Mouse (Mus musculus): ENCODE measurements around the gene Slc2a4. TPM values are rescaled to one million over a fixed set of nuclear protein-coding genes. Genes with fewer than 3 reads are reported as not detected.

The Slc2a4 gene
- polyA plus RNA-seq, 1 experiment from 2014 or later, result 3.1 TPM

GRCm38 (mm10) chr11:69895291-69895690, 52.7 kb downstream of the Slc2a4 start, which contains the start of gene Acap1:
Gene Acap1 (minus strand): TSS chr11:69895539.
- no peak for ATAC-seq
- Histone ChIP-seq H3K9ac (ENCODE audit: low read depth, low read length) (no peak within 1 kb of the TSS), H3K4me2 (ENCODE audit: low read length) (no peak within 1 kb of the TSS), H3K4me1 (ENCODE audit: control insufficient read depth, insufficient read depth, low read length) (peaks cover 11% of the 10 kb centered on the region), H3K36me3 (ENCODE audit: control insufficient read depth, insufficient read depth, low read length) (no peaks in the 10 kb centered on the region), H3K27me3 (ENCODE audit: control insufficient read depth, insufficient read depth, low read depth, low read length) (no peaks in the 10 kb centered on the region), H3K4me3 (ENCODE audit: low read depth, low read length) (no peak within 1 kb of the TSS), H3K27ac (ENCODE audit: low read length) (no peak within 1 kb of the TSS), H3K9me3 (replicated peaks; ENCODE audit: control insufficient read depth, low read length, poor library complexity, severe bottlenecking) (no peaks in the 10 kb centered on the region)
- 78% methylated on average over 4 of the region's 4 CpGs for WGBS

DNA sequence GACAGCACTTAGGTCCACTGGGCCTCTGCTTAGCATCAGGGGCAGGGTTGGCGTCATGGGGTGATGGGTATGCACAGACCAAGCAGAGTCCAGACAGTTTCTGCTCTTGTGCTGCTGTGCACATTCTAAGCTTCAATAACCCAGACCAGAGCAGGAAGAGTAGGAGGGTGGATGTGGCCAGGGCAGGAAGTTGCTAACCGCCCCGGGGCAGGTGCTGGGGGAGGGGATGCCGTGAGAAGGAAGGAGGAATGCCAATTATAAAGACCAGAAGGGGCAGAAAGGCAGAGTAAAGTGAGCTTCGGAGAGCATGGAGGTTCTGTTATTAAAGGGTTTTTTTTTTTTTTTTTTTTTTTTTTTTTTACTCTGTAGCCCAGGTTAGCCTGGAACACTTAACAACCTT, 53.3 kb downstream of the Slc2a4 start:
- WGBS, result 80% methylated on average over 5 of the region's 5 CpGs
- Histone ChIP-seq H3K4me1 (ENCODE audit: control insufficient read depth, insufficient read depth, low read length) (peaks cover 8% of the 10 kb centered on the region), H3K27ac (ENCODE audit: low read length) (no peak overlapping the region), H3K36me3 (ENCODE audit: control insufficient read depth, insufficient read depth, low read length) (no peaks in the 10 kb centered on the region), H3K9ac (ENCODE audit: low read depth, low read length) (no peak overlapping the region), H3K9me3 (replicated peaks; ENCODE audit: control insufficient read depth, low read length, poor library complexity, severe bottlenecking) (no peaks in the 10 kb centered on the region), H3K4me2 (ENCODE audit: low read length) (no peak overlapping the region), H3K4me3 (ENCODE audit: low read depth, low read length) (no peak overlapping the region), H3K27me3 (ENCODE audit: control insufficient read depth, insufficient read depth, low read depth, low read length) (no peaks in the 10 kb centered on the region)
- ATAC-seq, result no peak

Small RNA genes within 50 kb of the gene (microRNA-seq; reads per million reads assigned to microRNA genes)
- gene Gm44349, result not detected

Other genes with a start within 250 kb of the Slc2a4 start
- 13.0 and 15.5 TPM in 2 replicates for gene Polr2a, start 189.6 kb downstream of the Slc2a4 start, polyA plus RNA-seq (2015; fragmentation: Nextera tagmentation; extraction: Ambion mirVana)
- gene Slc35g3, start 186.2 kb downstream of the Slc2a4 start, polyA plus RNA-seq (2015; fragmentation: Nextera tagmentation; extraction: Ambion mirVana), result 0.21 and 0.22 TPM in 2 replicates
- 4.2 and 5.2 TPM in 2 replicates for gene Zbtb4, start 182.3 kb downstream of the Slc2a4 start, polyA plus RNA-seq (2015; fragmentation: Nextera tagmentation; extraction: Ambion mirVana)
- gene Chrnb1, start 152.2 kb downstream of the Slc2a4 start, polyA plus RNA-seq (2015; fragmentation: Nextera tagmentation; extraction: Ambion mirVana), result 1.4 and 1.6 TPM in 2 replicates
- gene Fgf11, start 146.3 kb downstream of the Slc2a4 start, polyA plus RNA-seq (2015; fragmentation: Nextera tagmentation; extraction: Ambion mirVana), result 4.1 and 4.5 TPM in 2 replicates
- 0.54 and 0.56 TPM in 2 replicates for gene Tmem102, start 142.6 kb downstream of the Slc2a4 start, polyA plus RNA-seq (2015; fragmentation: Nextera tagmentation; extraction: Ambion mirVana)
- gene Gm39566, start 132.9 kb downstream of the Slc2a4 start, polyA plus RNA-seq (2015; fragmentation: Nextera tagmentation; extraction: Ambion mirVana), result not detected in 2 replicates
- gene Spem2, start 129.7 kb downstream of the Slc2a4 start, polyA plus RNA-seq (2015; fragmentation: Nextera tagmentation; extraction: Ambion mirVana), result not detected in 2 replicates
- gene Spem1, start 126.0 kb downstream of the Slc2a4 start, polyA plus RNA-seq (2015; fragmentation: Nextera tagmentation; extraction: Ambion mirVana), result 0.24 and 0.68 TPM in 2 replicates
- gene Nlgn2, start 110.4 kb downstream of the Slc2a4 start, polyA plus RNA-seq (2015; fragmentation: Nextera tagmentation; extraction: Ambion mirVana), result 20.6 and 21.5 TPM in 2 replicates
- 271 and 312 TPM in 2 replicates for gene Tmem256, start 109.7 kb downstream of the Slc2a4 start, polyA plus RNA-seq (2015; fragmentation: Nextera tagmentation; extraction: Ambion mirVana)
- 46.3 and 48.1 TPM in 2 replicates for gene Plscr3, start 101.8 kb downstream of the Slc2a4 start, polyA plus RNA-seq (2015; fragmentation: Nextera tagmentation; extraction: Ambion mirVana)
- gene Tnk1, start 89.5 kb downstream of the Slc2a4 start, polyA plus RNA-seq (2015; fragmentation: Nextera tagmentation; extraction: Ambion mirVana), result 0.11 and 0.35 TPM in 2 replicates
- gene Tmem95, start 70.2 kb downstream of the Slc2a4 start, polyA plus RNA-seq (2015; fragmentation: Nextera tagmentation; extraction: Ambion mirVana), result not detected in 2 replicates
- gene Kctd11, start 66.8 kb downstream of the Slc2a4 start, polyA plus RNA-seq (2015; fragmentation: Nextera tagmentation; extraction: Ambion mirVana), result 1.3 and 1.9 TPM in 2 replicates
- 0.26 and 0.42 TPM in 2 replicates for gene Acap1, start 52.6 kb downstream of the Slc2a4 start, polyA plus RNA-seq (2015; fragmentation: Nextera tagmentation; extraction: Ambion mirVana)
- gene 2810408A11Rik, start 47.2 kb downstream of the Slc2a4 start, polyA plus RNA-seq (2015; fragmentation: Nextera tagmentation; extraction: Ambion mirVana), result 6.6 and 7.4 TPM in 2 replicates
- gene Neurl4, start 47.1 kb downstream of the Slc2a4 start, polyA plus RNA-seq (2015; fragmentation: Nextera tagmentation; extraction: Ambion mirVana), result 18.7 and 24.1 TPM in 2 replicates
- gene Gps2, start 34.3 kb downstream of the Slc2a4 start, polyA plus RNA-seq (2015; fragmentation: Nextera tagmentation; extraction: Ambion mirVana), result 70.3 TPM in 2 replicates
- gene Eif5a, start 26.2 kb downstream of the Slc2a4 start, polyA plus RNA-seq (2015; fragmentation: Nextera tagmentation; extraction: Ambion mirVana), result 1,061 and 1,062 TPM in 2 replicates
- gene Ybx2, start 12.4 kb downstream of the Slc2a4 start, polyA plus RNA-seq (2015; fragmentation: Nextera tagmentation; extraction: Ambion mirVana), result 5.1 and 7.2 TPM in 2 replicates
- gene Cldn7, start 16.6 kb upstream of the Slc2a4 start, polyA plus RNA-seq (2015; fragmentation: Nextera tagmentation; extraction: Ambion mirVana), result 0.40 and 0.70 TPM in 2 replicates
- 23.0 and 24.4 TPM in 2 replicates for gene Ctdnep1, start 33.0 kb upstream of the Slc2a4 start, polyA plus RNA-seq (2015; fragmentation: Nextera tagmentation; extraction: Ambion mirVana)
- gene Elp5, start 34.3 kb upstream of the Slc2a4 start, polyA plus RNA-seq (2015; fragmentation: Nextera tagmentation; extraction: Ambion mirVana), result 162 and 173 TPM in 2 replicates
- 527 and 528 TPM in 2 replicates for gene Gabarap, start 43.0 kb upstream of the Slc2a4 start, polyA plus RNA-seq (2015; fragmentation: Nextera tagmentation; extraction: Ambion mirVana)
- 51.2 and 58.6 TPM in 2 replicates for gene Phf23, start 47.6 kb upstream of the Slc2a4 start, polyA plus RNA-seq (2015; fragmentation: Nextera tagmentation; extraction: Ambion mirVana)
- 21.9 and 26.1 TPM in 2 replicates for gene Dvl2, start 52.4 kb upstream of the Slc2a4 start, polyA plus RNA-seq (2015; fragmentation: Nextera tagmentation; extraction: Ambion mirVana)
- gene Acadvl, start 67.2 kb upstream of the Slc2a4 start, polyA plus RNA-seq (2015; fragmentation: Nextera tagmentation; extraction: Ambion mirVana), result 56.3 and 61.6 TPM in 2 replicates
- 23.4 and 30.0 TPM in 2 replicates for gene Dlg4, start 68.8 kb upstream of the Slc2a4 start, polyA plus RNA-seq (2015; fragmentation: Nextera tagmentation; extraction: Ambion mirVana)
- 2.3 and 3.0 TPM in 2 replicates for gene Asgr1, start 105.9 kb upstream of the Slc2a4 start, polyA plus RNA-seq (2015; fragmentation: Nextera tagmentation; extraction: Ambion mirVana)
- not detected in 2 replicates for gene Asgr2, start 144.5 kb upstream of the Slc2a4 start, polyA plus RNA-seq (2015; fragmentation: Nextera tagmentation; extraction: Ambion mirVana)
- gene Mgl2, start 182.1 kb upstream of the Slc2a4 start, polyA plus RNA-seq (2015; fragmentation: Nextera tagmentation; extraction: Ambion mirVana), result 1.1 and 1.2 TPM in 2 replicates
- 0.48 and 1.1 TPM in 2 replicates for gene Clec10a, start 208.0 kb upstream of the Slc2a4 start, polyA plus RNA-seq (2015; fragmentation: Nextera tagmentation; extraction: Ambion mirVana)